Mouse (Mus musculus): Measurements from ENCODE around the gene Gon7. TPM values are rescaled to one million over a fixed set of nuclear protein-coding genes. Genes with fewer than 3 reads are reported as not detected.

The Gon7 gene
- 21.5 and 23.5 TPM in 2 replicates for total RNA-seq (2017)

DNA sequence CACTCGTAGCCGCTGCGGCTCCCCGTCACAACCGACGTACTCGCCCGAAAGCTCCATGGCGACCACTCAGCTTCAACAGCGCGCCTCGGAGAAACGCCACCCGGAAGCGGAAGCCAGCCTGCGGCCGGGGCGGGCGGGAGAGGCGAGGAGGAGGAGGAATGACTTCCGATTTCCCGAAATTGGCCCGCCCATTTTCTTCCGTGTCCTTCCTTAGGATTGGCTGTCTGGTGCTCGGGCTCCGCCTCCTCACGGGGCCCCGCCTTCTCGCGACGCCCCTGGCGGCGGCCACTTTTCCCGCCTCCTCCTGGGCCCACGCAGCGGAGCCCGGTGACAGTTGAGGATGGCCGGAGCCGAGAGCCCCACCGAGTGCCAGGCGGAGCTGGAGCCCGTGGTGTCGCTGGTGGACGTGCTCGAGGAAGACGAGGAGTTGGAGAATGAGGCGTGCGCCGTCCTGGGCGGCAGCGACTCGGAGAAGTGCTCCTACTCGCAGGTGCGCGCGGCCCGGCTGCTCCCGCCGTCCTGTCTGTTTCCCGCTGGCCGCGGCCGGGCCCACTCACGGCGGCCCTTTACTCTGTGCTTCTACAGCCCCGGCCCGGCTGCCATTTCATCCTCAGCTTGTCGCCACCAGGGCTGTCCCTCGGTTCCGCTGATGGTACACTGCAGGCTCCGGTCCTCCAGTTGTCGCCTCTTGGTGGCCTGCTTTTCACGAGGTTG is at the start of gene Gon7, which contains the start of the genes Gm28051 and Ubr7:
Gene Gon7 (minus strand): TSS at position 115 of the 714 bp plus-strand sequence.
Gene Gm28051 (minus strand): TSS at position 77 of the 714 bp plus-strand sequence.
Gene Ubr7 (plus strand): TSS at position 279 of the 714 bp plus-strand sequence.
- peak; percentile 96 for ATAC-seq (ENCODE audit: extremely low read depth, insufficient number of reproducible peaks, low FRiP score, poor library complexity, severe bottlenecking)

GRCm38 (mm10) chr12:102799528-102799927 is 41.9 kb upstream of the Gon7 start:
- no peak for ATAC-seq (ENCODE audit: extremely low read depth, insufficient number of reproducible peaks, low FRiP score, poor library complexity, severe bottlenecking)

DNA sequence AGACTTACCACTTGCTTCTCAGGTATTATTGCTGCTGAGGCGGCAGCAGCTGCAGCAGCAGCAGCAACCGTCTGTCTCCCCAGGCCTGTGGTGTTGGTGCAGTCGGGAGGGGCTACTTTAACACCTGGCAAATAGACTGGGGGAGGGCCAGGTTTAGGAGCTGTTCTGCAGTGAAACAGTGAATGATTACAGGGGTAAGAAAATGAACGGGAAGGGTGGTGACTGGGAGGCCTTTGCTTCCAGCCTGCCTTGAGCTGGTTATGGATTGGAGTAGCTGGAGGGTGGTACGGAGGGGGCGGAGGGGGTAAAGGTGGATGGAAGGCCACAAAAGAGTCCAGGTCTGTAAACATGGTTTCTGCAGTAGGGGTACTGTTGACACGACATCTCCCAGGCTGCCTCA is 30.3 kb upstream of the Gon7 start:
- no peak for ATAC-seq (ENCODE audit: extremely low read depth, insufficient number of reproducible peaks, low FRiP score, poor library complexity, severe bottlenecking)

DNA sequence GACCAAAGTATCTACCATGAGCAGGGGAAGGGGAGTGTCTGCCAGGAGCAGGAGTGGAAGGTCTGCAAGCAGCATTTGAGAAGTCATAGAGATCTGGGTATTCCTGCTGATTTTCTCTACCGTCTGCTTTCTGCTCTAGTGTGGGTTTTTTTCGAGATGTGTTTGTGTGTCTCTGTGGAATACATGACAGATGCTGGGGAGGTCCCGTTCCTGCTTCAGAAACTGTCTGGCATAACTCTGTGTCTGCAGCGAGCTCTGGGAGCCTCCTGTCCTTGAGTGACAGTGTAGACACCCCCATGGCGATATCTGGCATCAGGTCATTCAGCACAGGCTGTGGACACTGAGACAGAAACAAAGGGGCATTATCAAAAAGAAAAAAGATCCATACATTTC is 28.0 kb upstream of the Gon7 start:
- no peak for ATAC-seq (ENCODE audit: extremely low read depth, insufficient number of reproducible peaks, low FRiP score, poor library complexity, severe bottlenecking)

DNA sequence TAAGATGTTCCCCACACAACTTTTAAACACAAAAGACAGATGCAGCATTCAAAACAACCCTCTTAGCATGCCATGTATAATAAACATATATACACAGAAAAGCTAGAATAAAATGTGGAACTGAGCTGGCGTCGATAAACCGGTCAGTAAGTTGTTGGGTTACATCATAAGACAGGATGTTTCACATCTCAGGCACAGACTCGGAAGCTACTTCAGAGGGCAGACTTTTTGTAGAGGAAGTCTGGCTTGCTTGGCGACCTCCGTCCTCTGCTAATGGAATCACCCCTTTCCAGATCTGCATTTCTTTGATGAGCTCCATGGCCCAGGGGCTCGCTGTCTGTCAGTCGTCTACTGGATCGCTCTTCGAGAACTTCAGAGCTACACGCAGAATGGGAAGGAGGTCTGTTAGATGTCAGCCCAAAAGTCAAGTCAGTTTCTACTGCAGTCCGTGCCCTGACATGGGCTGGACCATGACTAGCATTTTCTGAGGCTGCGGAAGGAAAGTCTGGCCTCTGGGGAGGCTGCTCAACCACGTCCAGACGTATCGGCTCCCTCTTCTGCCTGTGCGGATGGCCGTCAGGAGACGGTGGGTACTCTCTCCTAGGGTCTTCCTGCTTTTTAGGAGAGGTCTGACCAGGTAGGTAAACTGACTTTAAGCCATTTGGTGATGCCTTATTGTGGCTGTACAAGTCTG is 27.4 kb upstream of the Gon7 start:
- ATAC-seq (ENCODE audit: extremely low read depth, insufficient number of reproducible peaks, low FRiP score, poor library complexity, severe bottlenecking), result peak; percentile 36; the same call in 1 of the 2 replicates

- no peak for ATAC-seq (ENCODE audit: extremely low read depth, insufficient number of reproducible peaks, low FRiP score, poor library complexity, severe bottlenecking)
These were observed 25.2 kb upstream of the Gon7 start for GRCm38 (mm10) chr12:102782841-102783240.

DNA sequence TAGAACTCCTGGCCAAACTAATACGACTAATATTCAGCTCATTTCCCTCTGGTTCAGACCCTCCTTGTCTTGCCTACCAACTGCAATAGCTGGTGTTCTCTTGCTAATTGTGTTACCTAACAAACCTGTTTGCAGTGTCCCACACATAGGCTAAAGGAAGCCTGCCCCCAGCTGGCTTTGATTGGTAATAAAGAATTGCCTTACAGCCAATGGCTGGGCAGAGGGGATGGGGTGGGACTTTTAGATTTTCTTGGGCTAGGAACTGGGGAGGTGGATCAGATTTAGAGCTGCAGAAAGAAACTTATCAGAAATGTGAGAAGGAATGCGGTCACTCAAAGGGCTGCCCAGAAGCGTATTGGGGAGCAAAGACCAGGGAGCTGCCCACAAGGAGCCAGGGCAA is 21.8 kb upstream of the Gon7 start:
- no peak for ATAC-seq (ENCODE audit: extremely low read depth, insufficient number of reproducible peaks, low FRiP score, poor library complexity, severe bottlenecking)

GRCm38 (mm10) chr12:102778151-102778550 is 20.5 kb upstream of the Gon7 start:
- ATAC-seq (ENCODE audit: extremely low read depth, insufficient number of reproducible peaks, low FRiP score, poor library complexity, severe bottlenecking), result no peak

- no peak for ATAC-seq (ENCODE audit: extremely low read depth, insufficient number of reproducible peaks, low FRiP score, poor library complexity, severe bottlenecking)
These were observed 18.4 kb upstream of the Gon7 start for GRCm38 (mm10) chr12:102776035-102776434.

- ATAC-seq (ENCODE audit: extremely low read depth, insufficient number of reproducible peaks, low FRiP score, poor library complexity, severe bottlenecking), result no peak
These were observed 15.1 kb upstream of the Gon7 start for GRCm38 (mm10) chr12:102772676-102773075.

GRCm38 (mm10) chr12:102771601-102772000 is 14.0 kb upstream of the Gon7 start:
- no peak for ATAC-seq (ENCODE audit: extremely low read depth, insufficient number of reproducible peaks, low FRiP score, poor library complexity, severe bottlenecking)

DNA sequence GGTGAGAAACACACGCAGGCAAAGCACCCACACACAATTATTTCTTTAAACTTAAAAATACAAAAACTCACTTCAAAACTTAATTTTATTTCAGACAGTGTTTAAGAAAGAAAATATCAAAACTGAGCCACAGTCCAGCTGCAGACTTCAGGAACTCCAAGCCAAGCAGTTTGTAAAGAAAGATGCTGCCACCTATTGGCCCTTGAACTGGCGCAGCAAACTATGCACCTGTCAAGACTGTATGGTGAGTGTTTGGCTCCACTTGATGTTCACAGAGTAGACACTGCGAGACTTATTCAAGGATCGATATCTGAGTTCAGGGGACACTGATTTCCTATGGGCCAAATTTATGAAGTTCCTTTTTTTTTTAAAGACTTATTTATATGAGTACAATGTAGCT is 11.4 kb upstream of the Gon7 start:
- no peak for ATAC-seq (ENCODE audit: extremely low read depth, insufficient number of reproducible peaks, low FRiP score, poor library complexity, severe bottlenecking)

- ATAC-seq (ENCODE audit: extremely low read depth, insufficient number of reproducible peaks, low FRiP score, poor library complexity, severe bottlenecking), result no peak
These were observed 6.1 kb upstream of the Gon7 start for GRCm38 (mm10) chr12:102763696-102764095.

DNA sequence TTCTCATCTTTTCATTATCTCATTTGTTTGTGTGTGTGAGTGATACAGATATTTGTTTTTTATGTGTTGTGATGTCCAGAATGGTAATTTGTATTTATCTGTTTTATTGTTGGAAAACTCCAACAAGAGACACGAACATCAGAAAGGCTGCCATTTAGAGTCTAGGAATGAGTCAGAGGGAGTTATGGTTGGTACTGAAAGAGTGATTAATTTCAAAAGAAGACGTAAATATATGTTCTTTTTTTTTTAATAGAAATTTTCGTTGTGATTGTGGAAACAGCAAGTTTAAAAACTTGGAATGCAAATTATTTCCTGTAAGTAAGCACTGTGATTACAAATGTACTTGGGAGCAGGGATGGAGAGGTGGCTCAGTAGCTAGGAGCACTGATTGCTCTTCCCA is 4.1 kb upstream of the Gon7 start:
- ATAC-seq (ENCODE audit: extremely low read depth, insufficient number of reproducible peaks, low FRiP score, poor library complexity, severe bottlenecking), result no peak

DNA sequence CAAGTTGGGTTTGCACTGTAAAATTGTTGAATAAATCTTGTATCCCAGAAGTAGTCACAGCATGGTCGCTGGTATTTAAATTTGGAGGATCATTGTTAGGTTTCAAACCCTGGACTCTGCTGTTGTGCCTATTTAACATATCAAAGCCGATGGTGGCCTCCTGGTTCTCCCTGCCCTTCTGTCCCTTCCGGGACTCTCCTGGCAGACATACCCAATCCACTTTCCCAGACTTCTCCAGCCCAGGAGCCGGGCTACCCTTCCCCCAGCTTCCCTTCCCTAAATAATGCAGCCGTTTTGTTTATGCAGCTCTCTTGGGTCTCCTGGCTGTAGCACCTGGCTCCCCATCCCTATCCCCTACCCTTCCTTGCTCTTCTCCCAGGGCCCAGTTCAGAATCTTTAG is 1.3 kb upstream of the Gon7 start:
- ATAC-seq (ENCODE audit: extremely low read depth, insufficient number of reproducible peaks, low FRiP score, poor library complexity, severe bottlenecking), result no peak

DNA sequence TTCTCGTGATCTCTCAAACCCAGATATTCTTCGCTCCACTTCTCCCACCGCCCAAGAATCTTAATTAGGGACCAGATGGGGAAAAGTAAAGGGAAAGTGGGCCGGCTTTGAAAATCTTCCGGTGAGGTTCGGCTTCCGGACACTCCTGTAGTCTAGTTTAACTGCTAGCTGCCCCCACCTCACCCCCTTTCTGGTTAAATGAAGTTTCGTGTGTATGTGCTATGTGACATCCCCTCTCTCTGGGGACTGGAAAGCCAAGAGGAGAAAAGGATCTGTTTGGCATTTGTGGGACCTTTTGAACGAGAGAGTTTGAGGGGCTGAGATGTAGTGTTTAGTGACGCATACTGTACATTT is 777 bp upstream of the Gon7 start, which contains the start of gene Gm20604:
Gene Gm20604 (minus strand): TSS at position 270 of the 354 bp plus-strand sequence.
- no peak for ATAC-seq (ENCODE audit: extremely low read depth, insufficient number of reproducible peaks, low FRiP score, poor library complexity, severe bottlenecking)

DNA sequence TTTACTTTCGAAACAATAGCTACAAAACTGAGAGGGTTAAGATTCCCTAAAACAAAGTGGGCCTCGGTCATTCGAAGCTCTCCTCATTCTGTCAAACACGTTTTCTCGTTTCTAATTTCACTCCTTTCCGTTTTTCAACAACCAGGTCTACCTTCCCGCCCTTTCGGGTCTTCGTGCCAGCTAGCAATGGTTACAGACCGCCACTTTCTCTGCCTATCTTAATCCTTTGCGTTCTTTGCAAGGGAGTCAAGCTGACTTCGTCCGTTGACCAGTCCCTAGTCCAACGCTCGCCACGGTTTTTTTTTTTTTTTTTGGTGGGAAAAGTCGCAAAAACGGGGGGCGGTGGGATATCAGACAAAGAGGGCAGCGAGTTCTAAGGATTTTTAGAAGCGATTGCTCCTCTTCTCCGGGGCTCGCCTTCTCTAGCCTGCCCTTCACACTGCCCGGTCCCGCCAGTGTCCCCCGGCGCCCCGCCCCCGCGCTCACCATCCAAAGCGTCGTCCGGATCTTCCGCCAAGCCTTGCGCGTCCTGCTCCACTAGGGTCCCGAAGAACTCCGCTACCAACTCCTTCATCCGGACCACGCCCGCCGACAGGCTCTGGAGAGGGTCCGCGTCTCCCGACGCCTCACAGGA is 431 bp downstream of the Gon7 start:
- no peak for ATAC-seq (ENCODE audit: extremely low read depth, insufficient number of reproducible peaks, low FRiP score, poor library complexity, severe bottlenecking)

GRCm38 (mm10) chr12:102756304-102756703 is 1.3 kb downstream of the Gon7 start:
- no peak for ATAC-seq (ENCODE audit: extremely low read depth, insufficient number of reproducible peaks, low FRiP score, poor library complexity, severe bottlenecking)

DNA sequence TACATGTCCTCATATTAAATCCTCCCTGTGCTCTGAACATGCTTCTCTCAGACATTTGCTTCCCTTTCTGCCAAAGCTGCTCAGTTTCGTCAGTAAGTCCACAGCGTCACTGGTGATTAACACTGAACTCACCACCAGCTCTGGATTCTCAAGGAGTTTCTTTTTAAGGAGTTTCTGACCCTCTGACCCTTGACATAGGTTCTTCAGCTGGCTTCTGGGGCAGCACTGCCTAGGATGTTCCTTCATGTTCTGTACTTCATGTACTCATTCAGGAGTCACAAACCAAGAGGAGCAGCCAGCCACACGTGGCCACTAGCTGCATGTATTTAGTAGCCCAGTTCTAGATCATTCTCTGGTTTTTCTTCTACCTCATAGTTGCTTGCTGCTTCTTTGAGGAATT is 9.3 kb downstream of the Gon7 start:
- ATAC-seq (ENCODE audit: extremely low read depth, insufficient number of reproducible peaks, low FRiP score, poor library complexity, severe bottlenecking), result no peak

GRCm38 (mm10) chr12:102744839-102745238 is 12.8 kb downstream of the Gon7 start:
- peak; percentile 76 for ATAC-seq (ENCODE audit: extremely low read depth, insufficient number of reproducible peaks, low FRiP score, poor library complexity, severe bottlenecking)
